Mouse (Mus musculus): ENCODE measurements around the gene Hnrnpa1.
"Not testable (repeated sequence)": the region's sequence is repeated elsewhere in the genome, so short reads cannot be mapped to it uniquely, and the experiment has no call there.

The Hnrnpa1 gene

DNA sequence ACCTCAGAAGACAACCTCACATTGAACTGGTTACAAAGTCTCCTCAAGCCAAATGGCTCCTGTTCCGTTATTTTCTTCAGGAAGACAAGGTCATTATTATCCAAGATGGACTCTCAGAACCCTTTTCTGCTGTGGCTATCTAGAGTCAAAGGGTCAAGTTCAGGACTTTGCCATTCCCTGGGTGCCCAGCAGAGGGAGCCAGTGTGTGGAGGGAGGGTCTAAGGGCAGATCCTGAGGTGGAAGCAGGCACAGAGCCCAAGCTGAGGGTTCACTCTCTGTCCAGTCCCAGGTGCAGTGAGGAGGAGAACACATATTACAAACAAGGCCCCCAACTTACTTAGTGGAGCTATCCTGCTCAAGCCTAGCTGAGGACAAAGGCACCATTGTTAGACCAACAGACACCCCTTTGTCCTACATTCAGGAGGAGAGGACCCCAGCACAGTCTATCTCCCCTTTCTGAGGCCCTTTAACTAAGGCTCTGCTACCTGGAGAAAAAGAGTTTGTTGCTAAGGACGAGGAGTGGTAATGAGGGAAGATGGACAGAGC, 10.0 kb downstream of the Hnrnpa1 start:
- H3K27me3 ChIP-seq (ENCODE audit: control insufficient read depth, insufficient read depth, low read length, poor library complexity, severe bottlenecking) = peaks cover 3% of the 10 kb centered on the region
- DNase-seq (ENCODE audit: low read depth, low spot score) = peak; percentile 79
- H3K36me3 ChIP-seq (ENCODE audit: control insufficient read depth, insufficient read depth, low read length, poor library complexity, severe bottlenecking) = peaks cover 15% of the 10 kb centered on the region

DNA sequence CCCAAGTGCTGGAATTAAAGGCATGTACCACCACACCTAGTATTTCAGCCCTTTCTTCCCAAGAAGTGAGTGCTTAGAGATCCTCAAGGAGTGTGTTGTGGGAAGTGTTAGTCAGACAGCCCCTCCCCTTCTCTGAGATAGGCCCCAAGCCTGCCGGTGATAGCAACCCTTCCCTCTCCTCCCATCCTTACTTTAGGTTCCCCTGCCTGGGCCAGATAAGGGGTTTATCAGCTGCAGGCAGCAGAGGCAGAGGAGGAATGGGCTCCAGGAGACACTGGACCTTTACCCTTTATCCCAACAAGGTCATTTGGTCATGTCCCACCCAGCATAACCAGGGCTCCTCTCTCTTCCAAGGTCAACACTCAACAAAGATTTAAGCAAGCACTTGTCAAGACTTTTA, 11.4 kb downstream of the Hnrnpa1 start:
- Histone ChIP-seq H3K27me3 (ENCODE audit: control insufficient read depth, insufficient read depth, low read length, poor library complexity, severe bottlenecking) (peaks cover 3% of the 10 kb centered on the region), H3K36me3 (ENCODE audit: control insufficient read depth, insufficient read depth, low read length, poor library complexity, severe bottlenecking) (peaks cover 8% of the 10 kb centered on the region)
- DNase-seq (ENCODE audit: low read depth, low spot score) = no peak

- no peak for DNase-seq (ENCODE audit: low read depth, low spot score)
- Histone ChIP-seq H3K27me3 (ENCODE audit: control insufficient read depth, insufficient read depth, low read length, poor library complexity, severe bottlenecking) (peaks cover 3% of the 10 kb centered on the region), H3K36me3 (ENCODE audit: control insufficient read depth, insufficient read depth, low read length, poor library complexity, severe bottlenecking) (peaks cover 2% of the 10 kb centered on the region; the same call in 1 of the 2 replicates)
Observed at GRCm38 (mm10) chr15:103252660-103253059, 12.4 kb downstream of the Hnrnpa1 start.

GRCm38 (mm10) chr15:103253352-103253751, 13.1 kb downstream of the Hnrnpa1 start:
- peaks cover 3% of the 10 kb centered on the region for H3K27me3 ChIP-seq (ENCODE audit: control insufficient read depth, insufficient read depth, low read length, poor library complexity, severe bottlenecking)
- DNase-seq (ENCODE audit: low read depth, low spot score) = no peak
- H3K36me3 ChIP-seq (ENCODE audit: control insufficient read depth, insufficient read depth, low read length, poor library complexity, severe bottlenecking) = no peaks in the 10 kb centered on the region

GRCm38 (mm10) chr15:103255169-103255568, 14.9 kb downstream of the Hnrnpa1 start:
- H3K27me3 ChIP-seq (ENCODE audit: control insufficient read depth, insufficient read depth, low read length, poor library complexity, severe bottlenecking) = peaks cover 3% of the 10 kb centered on the region
- peak; percentile 52 for DNase-seq (ENCODE audit: low read depth, low spot score)
- no peaks in the 10 kb centered on the region for H3K36me3 ChIP-seq (ENCODE audit: control insufficient read depth, insufficient read depth, low read length, poor library complexity, severe bottlenecking)

DNA sequence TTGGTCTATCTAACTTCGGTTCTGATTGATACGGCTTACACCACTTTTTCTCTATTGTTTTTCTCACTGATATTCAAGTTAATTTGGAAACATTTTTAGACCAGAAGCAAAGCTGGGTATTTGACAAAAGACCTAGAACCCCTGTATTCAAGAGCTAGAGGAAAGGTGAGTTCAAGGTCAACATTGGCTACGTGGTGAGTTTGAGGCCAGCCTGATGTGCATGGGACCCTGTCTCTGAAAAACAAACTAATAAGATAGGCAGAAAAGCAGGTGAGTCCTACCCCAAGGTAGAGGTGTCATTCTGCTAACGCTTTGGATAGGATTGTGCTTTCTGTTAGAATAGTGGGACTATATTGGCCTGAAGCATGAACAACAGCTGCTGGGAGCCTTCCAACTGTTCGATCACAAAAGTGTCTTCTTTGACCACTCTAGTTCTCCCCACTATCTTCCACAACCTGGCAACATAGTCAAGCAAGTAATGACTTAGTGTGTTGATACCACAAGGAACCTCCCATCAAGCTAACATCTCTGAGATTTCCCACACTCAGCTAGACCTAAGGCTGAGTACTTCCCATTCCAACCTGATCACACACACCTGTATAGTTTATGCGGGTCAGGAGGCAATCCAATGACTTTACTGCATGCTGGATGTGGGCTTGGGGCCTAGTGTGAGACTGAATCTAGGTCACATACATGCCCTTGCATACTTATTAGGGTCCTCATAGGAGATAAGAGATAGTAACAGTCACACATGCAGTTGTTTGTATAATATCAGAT, 16.2 kb downstream of the Hnrnpa1 start:
- Histone ChIP-seq H3K36me3 (ENCODE audit: control insufficient read depth, insufficient read depth, low read length, poor library complexity, severe bottlenecking) (no peaks in the 10 kb centered on the region), H3K27me3 (ENCODE audit: control insufficient read depth, insufficient read depth, low read length, poor library complexity, severe bottlenecking) (peaks cover 3% of the 10 kb centered on the region)
- no peak for DNase-seq (ENCODE audit: low read depth, low spot score)

GRCm38 (mm10) chr15:103257790-103258728, 17.8 kb downstream of the Hnrnpa1 start, which contains the start of gene Nfe2:
Gene Nfe2 (minus strand): TSS chr15:103258403.
- Histone ChIP-seq H3K27me3 (ENCODE audit: control insufficient read depth, insufficient read depth, low read length, poor library complexity, severe bottlenecking) (peaks cover 3% of the 10 kb centered on the region), H3K36me3 (ENCODE audit: control insufficient read depth, insufficient read depth, low read length, poor library complexity, severe bottlenecking) (no peaks in the 10 kb centered on the region)
- DNase-seq (ENCODE audit: low read depth, low spot score) = peak; percentile 56

DNA sequence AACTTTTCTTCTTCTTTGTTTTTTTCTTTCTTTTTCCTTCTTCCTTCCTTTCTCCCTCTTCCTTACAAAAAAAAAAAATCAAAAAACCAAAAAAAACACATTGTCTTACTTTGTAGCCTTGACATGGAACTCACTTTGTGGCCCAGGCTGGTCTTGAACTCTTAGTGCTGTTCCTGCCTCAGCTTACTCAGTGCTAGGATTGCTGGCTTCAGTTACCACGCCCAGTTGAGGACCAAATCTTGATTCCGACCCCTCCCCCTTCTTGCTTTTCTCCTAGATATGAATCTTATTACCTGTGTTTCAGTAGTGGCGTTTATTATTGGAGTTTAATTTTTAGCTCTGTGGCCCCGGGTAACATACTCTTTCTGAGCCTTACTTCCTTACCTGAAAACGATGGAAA, 18.9 kb downstream of the Hnrnpa1 start:
- H3K27me3 ChIP-seq (ENCODE audit: control insufficient read depth, insufficient read depth, low read length, poor library complexity, severe bottlenecking) = no peaks in the 10 kb centered on the region
- no peak for DNase-seq (ENCODE audit: low read depth, low spot score)
- H3K36me3 ChIP-seq (ENCODE audit: control insufficient read depth, insufficient read depth, low read length, poor library complexity, severe bottlenecking) = no peaks in the 10 kb centered on the region

- H3K27me3 ChIP-seq (ENCODE audit: control insufficient read depth, insufficient read depth, low read length, poor library complexity, severe bottlenecking) = no peaks in the 10 kb centered on the region
- H3K36me3 ChIP-seq (ENCODE audit: control insufficient read depth, insufficient read depth, low read length, poor library complexity, severe bottlenecking) = no peaks in the 10 kb centered on the region
- no peak for DNase-seq (ENCODE audit: low read depth, low spot score)
Observed at GRCm38 (mm10) chr15:103259989-103260388, 19.8 kb downstream of the Hnrnpa1 start.

GRCm38 (mm10) chr15:103264794-103265193, 24.6 kb downstream of the Hnrnpa1 start:
- DNase-seq (ENCODE audit: low read depth, low spot score) = no peak
- Histone ChIP-seq H3K27me3 (ENCODE audit: control insufficient read depth, insufficient read depth, low read length, poor library complexity, severe bottlenecking) (no peaks in the 10 kb centered on the region), H3K36me3 (ENCODE audit: control insufficient read depth, insufficient read depth, low read length, poor library complexity, severe bottlenecking) (no peaks in the 10 kb centered on the region)

DNA sequence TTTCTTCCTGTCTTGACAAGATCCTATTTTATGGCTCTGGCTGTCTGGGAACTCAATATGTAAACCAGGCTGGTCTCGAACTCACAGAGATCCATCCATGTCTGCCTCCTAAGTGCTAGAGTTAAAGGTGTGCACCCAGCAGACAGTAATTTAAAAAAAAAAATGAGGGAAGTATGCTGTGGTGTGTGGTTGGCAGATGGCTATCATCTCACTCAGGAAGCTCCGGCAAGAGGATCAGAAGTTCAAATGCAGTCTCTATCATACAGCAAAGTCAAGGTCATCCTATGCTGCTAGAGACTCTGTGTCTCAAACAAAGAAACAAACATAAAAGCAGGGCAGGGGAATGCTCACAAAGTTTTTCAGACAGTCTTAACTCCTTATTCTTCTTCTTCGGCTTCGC, 28.7 kb downstream of the Hnrnpa1 start:
- no peak for DNase-seq (ENCODE audit: low read depth, low spot score)
- H3K27me3 ChIP-seq (ENCODE audit: control insufficient read depth, insufficient read depth, low read length, poor library complexity, severe bottlenecking) = no peaks in the 10 kb centered on the region
- no peaks in the 10 kb centered on the region for H3K36me3 ChIP-seq (ENCODE audit: control insufficient read depth, insufficient read depth, low read length, poor library complexity, severe bottlenecking)

DNA sequence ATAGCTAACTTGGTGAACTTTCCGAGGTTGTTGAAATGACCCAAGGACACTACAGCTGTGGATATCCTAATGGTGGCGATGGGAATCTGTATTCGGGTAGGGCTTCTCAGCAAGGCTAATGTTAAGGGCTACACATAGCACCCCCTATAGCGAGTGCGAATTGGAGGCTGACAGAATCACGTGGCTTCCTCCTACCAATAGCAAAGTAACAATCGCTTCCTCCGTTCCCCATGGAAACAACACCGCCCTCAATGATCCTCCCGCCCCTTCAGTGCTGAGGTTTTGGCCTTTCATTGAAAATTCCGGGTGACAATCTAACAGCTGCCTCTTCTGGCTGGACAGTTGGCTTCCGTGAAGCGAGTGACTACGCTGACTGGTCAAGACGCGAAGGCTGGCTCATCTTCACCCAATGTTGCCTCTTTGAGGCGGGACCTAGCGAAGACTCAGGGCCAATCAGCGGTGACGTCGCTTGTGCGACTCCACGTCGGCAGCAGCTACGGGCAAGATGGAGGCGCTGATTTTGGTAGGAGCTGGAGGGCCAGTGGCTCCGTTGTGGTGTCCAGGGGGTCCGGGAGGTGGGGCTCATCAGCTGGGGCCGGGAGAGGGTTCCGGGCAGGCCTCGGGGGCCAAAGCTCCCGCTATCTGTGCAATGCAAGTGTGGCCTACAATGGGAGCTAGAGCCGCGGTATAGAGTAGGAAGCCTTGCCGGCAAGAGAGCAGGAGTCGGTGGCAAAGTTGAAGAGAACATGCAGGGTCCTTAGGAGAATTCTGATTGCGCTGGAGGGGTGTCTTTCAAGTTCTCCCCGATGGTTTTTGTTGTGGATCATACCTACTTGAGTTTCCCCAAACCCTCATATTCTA, 32.4 kb downstream of the Hnrnpa1 start, which contains the start of gene Copz1:
Gene Copz1 (plus strand): TSS at position 296 of the 861 bp plus-strand sequence.
- Histone ChIP-seq H3K36me3 (ENCODE audit: control insufficient read depth, insufficient read depth, low read length, poor library complexity, severe bottlenecking) (no peaks in the 10 kb centered on the region), H3K27me3 (ENCODE audit: control insufficient read depth, insufficient read depth, low read length, poor library complexity, severe bottlenecking) (no peaks in the 10 kb centered on the region)
- peak; percentile 98 for DNase-seq (ENCODE audit: low read depth, low spot score)

DNA sequence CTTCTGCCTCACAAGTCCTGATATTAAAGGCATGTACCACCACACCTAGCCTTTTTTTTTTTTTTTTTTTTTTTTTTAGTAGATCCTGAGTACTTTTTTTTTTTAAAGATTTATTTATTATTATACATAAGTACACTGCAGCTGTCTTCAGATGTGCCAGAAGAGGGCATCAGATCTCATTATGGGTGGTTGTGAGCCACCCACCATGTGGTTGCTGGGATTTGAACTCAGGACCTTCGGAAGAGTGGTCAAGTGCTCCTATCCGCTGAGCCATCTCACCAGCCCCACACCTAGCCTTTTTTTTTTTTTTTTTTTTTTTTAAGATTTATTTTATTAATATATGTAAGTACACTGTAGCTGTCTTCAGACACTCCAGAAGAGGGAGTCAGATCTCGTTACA, 35.7 kb downstream of the Hnrnpa1 start:
- not testable (repeated sequence) for H3K27me3 ChIP-seq (ENCODE audit: control insufficient read depth, insufficient read depth, low read length, poor library complexity, severe bottlenecking); DNase-seq (ENCODE audit: low read depth, low spot score); H3K36me3 ChIP-seq (ENCODE audit: control insufficient read depth, insufficient read depth, low read length, poor library complexity, severe bottlenecking)

DNA sequence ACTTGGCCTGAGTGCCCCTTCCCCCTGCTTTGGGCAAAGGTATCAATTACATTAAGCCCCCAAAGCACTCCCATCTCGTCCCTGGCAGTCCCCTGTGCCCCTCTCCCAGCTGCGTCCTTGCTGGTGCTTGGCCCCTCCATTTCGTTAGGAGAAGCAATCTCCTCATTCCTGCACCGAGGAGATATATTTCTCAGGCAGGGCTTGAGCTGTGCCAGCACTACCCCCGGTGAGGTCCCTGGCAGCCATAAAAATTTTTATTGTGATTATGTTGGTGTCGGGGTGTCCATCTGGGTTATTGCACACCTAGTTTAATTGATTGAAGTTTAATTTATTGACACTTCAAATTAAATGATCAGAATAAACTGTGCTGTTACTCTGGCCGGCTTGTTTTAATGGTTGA, 37.7 kb downstream of the Hnrnpa1 start:
- Histone ChIP-seq H3K27me3 (ENCODE audit: control insufficient read depth, insufficient read depth, low read length, poor library complexity, severe bottlenecking) (no peaks in the 10 kb centered on the region), H3K36me3 (ENCODE audit: control insufficient read depth, insufficient read depth, low read length, poor library complexity, severe bottlenecking) (no peaks in the 10 kb centered on the region)
- DNase-seq (ENCODE audit: low read depth, low spot score) = no peak
